Mouse (Mus musculus): ENCODE results near the gene 4930523C07Rik.

Gene 4930523C07Rik

GRCm38 (mm10) chr1:160086651-160087050, 42.5 kb downstream of the 4930523C07Rik start:
- in situ Hi-C loops (cut with MseI, MboI), result no loop called here

GRCm38 (mm10) chr1:160099659-160100302, 55.6 kb downstream of the 4930523C07Rik start:
- in situ Hi-C loops (cut with MseI, MboI), result no loop called here

- in situ Hi-C loops (cut with MseI, MboI), result no loop called here
Observed at GRCm38 (mm10) chr1:160100996-160101395, 56.8 kb downstream of the 4930523C07Rik start.

- in situ Hi-C loops (cut with MseI, MboI), result no loop called here
Observed at GRCm38 (mm10) chr1:160105426-160105825, 61.2 kb downstream of the 4930523C07Rik start.

- in situ Hi-C loops (cut with MseI, MboI), result no loop called here
Observed at GRCm38 (mm10) chr1:160108604-160109003, 64.4 kb downstream of the 4930523C07Rik start.

GRCm38 (mm10) chr1:160123957-160124356, 79.8 kb downstream of the 4930523C07Rik start:
- in situ Hi-C loops (cut with MseI, MboI), result no loop called here

Data from mouse trophoblast stem cell (cell line).